Mouse (Mus musculus) frontal cortex, postnatal 25 days (tissue): ENCODE data around the gene Ankrd9.

Experiments
- DNase-seq, 2 experiments: peaks; one replicate each; pipeline ENCODE4 v3.0.0; 2022; ENCODE audit warnings: low spot score in 2 of 2

Ankrd9 gene

GRCm38 (mm10) chr12:110990500-110990899 is 11.7 kb upstream of the Ankrd9 start:
- DNase-seq, result no peak

- no peak for DNase-seq
Measured at GRCm38 (mm10) chr12:110989409-110989808, 10.6 kb upstream of the Ankrd9 start.

- no peak for DNase-seq
Measured at GRCm38 (mm10) chr12:110986536-110987425, 7.9 kb upstream of the Ankrd9 start.

GRCm38 (mm10) chr12:110985141-110985540 is 6.3 kb upstream of the Ankrd9 start:
- DNase-seq, result no peak

GRCm38 (mm10) chr12:110984598-110984997 is 5.8 kb upstream of the Ankrd9 start:
- DNase-seq, result no peak

GRCm38 (mm10) chr12:110983714-110984113 is 4.9 kb upstream of the Ankrd9 start:
- no peak for DNase-seq

- no peak for DNase-seq
Measured at GRCm38 (mm10) chr12:110983083-110983482, 4.2 kb upstream of the Ankrd9 start.

GRCm38 (mm10) chr12:110981736-110982135 is 2.9 kb upstream of the Ankrd9 start:
- no peak for DNase-seq

- DNase-seq, result no peak
Measured at GRCm38 (mm10) chr12:110979808-110980207, 968 bp upstream of the Ankrd9 start.

GRCm38 (mm10) chr12:110977896-110978606 is 789 bp downstream of the Ankrd9 start:
- no peak for DNase-seq

- no peak for DNase-seq
Measured at GRCm38 (mm10) chr12:110977345-110977733, 1.5 kb downstream of the Ankrd9 start.

GRCm38 (mm10) chr12:110976589-110977344 is 2.1 kb downstream of the Ankrd9 start:
- DNase-seq, result no peak

GRCm38 (mm10) chr12:110975838-110976468 is 2.9 kb downstream of the Ankrd9 start:
- no peak for DNase-seq

- no peak for DNase-seq
Measured at GRCm38 (mm10) chr12:110975385-110975784, 3.5 kb downstream of the Ankrd9 start.

GRCm38 (mm10) chr12:110974726-110975125 is 4.1 kb downstream of the Ankrd9 start:
- no peak for DNase-seq

GRCm38 (mm10) chr12:110974295-110974694 is 4.5 kb downstream of the Ankrd9 start:
- no peak for DNase-seq

- DNase-seq, result no peak
Measured at GRCm38 (mm10) chr12:110973829-110974228, 5.0 kb downstream of the Ankrd9 start.

GRCm38 (mm10) chr12:110971972-110972371 is 6.9 kb downstream of the Ankrd9 start:
- DNase-seq, result no peak

- DNase-seq, result no peak
Measured at GRCm38 (mm10) chr12:110970408-110970807, 8.4 kb downstream of the Ankrd9 start.

GRCm38 (mm10) chr12:110967146-110967545 is 11.7 kb downstream of the Ankrd9 start:
- no peak for DNase-seq

- no peak for DNase-seq
Measured at GRCm38 (mm10) chr12:110966079-110966478, 12.8 kb downstream of the Ankrd9 start.

- DNase-seq, result no peak
Measured at GRCm38 (mm10) chr12:110965500-110965899, 13.3 kb downstream of the Ankrd9 start.
